Mouse (Mus musculus): ENCODE data around the gene Lrrc10b. TPM values are rescaled to one million over a fixed set of nuclear protein-coding genes. Genes with fewer than 3 reads are reported as not detected.

Gene Lrrc10b
- polyA plus RNA-seq (2014; fragmentation: Nextera tagmentation; extraction: Ambion mirVana): 0.78 and 0.97 TPM in 2 replicates

DNA sequence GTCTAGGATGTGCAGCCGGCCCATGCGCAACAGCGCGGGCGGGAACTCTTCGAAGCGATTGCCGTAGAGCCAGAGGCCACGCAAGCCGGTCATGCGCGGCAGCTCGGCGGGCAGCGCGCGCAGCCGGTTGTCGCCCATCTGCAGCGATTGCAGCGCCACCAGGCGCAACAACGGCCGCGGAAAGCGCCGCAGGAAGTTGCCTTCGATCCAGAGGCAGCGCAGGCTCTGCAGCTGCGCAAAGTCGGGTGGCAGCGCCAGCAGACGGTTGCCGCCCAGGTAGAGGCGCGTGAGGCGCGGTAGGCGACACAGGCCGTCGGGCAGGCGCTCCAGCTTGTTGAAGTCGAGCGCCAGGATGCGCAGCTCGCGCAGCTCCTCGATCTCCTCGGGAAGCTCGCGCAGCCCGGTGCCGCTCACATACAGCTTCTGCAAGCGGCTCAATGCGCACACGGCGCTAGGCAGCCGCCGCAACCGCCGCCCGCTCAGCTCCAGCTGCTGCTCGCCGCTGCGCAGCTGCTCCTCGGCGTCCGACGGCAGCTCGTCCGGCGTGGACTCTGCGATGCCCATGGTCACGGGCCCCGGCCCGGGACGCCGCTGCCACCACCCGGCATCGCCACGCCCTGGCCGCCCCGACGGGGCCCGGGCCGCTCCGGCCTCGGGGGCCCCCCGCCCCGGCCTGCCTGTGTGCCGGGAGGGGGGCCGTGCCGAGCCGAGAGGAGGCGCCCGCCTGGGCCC is at the start of gene Lrrc10b:
Gene Lrrc10b (minus strand): TSS at position 722 of the 732 bp plus-strand sequence.
- peak; percentile 89 for DNase-seq
- Histone ChIP-seq H3K36me3 (ENCODE audit: insufficient read depth) (no peaks in the 10 kb centered on the region), H3K9ac (peak within 1 kb of the TSS; percentile 32; the same call in 1 of the 2 replicates), H3K27me3 (ENCODE audit: insufficient read depth, low read length) (peaks cover 53% of the 10 kb centered on the region), H3K4me3 (ENCODE audit: low read depth, low read length) (peak within 1 kb of the TSS; percentile 50), H3K27ac (ENCODE audit: low read depth) (no peak within 1 kb of the TSS), H3K4me1 (ENCODE audit: insufficient read depth) (peaks cover 5% of the 10 kb centered on the region; the same call in 1 of the 2 replicates), H3K4me2 (peak within 1 kb of the TSS; percentile 93), H3K9me3 (ENCODE audit: low read depth, low read length) (no peaks in the 10 kb centered on the region)
- peak; percentile 57 for ATAC-seq (ENCODE audit: insufficient read depth)
- WGBS: under 1% methylated on average over 95 of the region's 96 CpGs
- peak; percentile 48 for TF ChIP-seq CTCF (IDR thresholded peaks at IDR 0.05; ENCODE audit: low read depth)

DNA sequence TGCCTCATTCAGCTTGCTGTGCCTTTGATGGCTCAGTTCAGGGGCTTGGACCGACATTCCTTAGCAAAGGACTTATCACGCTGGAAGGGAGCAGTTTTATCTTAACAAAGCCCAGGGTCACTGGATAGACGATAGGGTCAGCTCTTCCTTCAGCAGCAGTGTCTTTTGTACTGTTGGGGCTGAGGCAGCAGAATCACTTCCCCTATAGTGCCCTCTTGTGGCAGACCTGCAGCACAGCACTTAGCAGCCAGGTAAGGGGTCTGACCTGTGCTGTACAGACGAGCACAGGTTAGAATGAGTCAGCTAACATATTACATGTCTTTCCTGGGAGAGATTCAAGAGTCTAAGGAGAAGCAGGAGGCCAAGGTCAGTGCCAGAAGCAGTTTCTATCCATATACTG is 45.3 kb upstream of the Lrrc10b start:
- no peaks in the 10 kb centered on the region for H3K9me3 ChIP-seq (ENCODE audit: low read depth, low read length)
- no peaks in the 10 kb centered on the region for H3K4me1 ChIP-seq (ENCODE audit: insufficient read depth)
- no peak overlapping the region for H3K4me3 ChIP-seq (ENCODE audit: low read depth, low read length)
- ATAC-seq (ENCODE audit: insufficient read depth) (peak; percentile 24), DNase-seq (peak; percentile 72)
- H3K9ac ChIP-seq: no peak overlapping the region
- no peak overlapping the region for H3K4me2 ChIP-seq
- 6% methylated on average over 4 of the region's 4 CpGs for WGBS
- no peak overlapping the region for H3K27ac ChIP-seq (ENCODE audit: low read depth)
- H3K27me3 ChIP-seq (ENCODE audit: insufficient read depth, low read length): no peaks in the 10 kb centered on the region
- peak; percentile 92 for TF ChIP-seq CTCF (IDR thresholded peaks at IDR 0.05; ENCODE audit: low read depth)
- peaks cover 68% of the 10 kb centered on the region for H3K36me3 ChIP-seq (ENCODE audit: insufficient read depth)

DNA sequence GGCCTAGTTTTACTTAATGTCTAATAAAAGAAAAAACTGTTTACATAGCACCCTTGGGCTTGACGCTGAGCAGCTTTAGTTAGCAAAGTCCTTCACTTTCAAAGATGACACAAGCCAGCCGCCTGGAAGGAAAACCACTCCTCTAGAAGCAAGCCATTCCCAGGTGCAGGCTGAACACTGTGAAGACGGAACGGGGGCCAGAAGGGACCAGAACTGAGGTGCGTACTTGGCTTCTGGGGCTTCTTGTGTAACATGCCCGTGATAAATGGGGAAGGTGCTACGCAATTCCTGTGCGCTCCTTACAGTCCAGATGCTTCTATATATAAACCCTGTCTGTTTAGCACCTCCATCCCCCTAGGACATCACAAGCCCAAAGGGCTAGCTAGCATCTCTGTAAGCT is 43.3 kb upstream of the Lrrc10b start:
- no peak for ATAC-seq (ENCODE audit: insufficient read depth)
- Histone ChIP-seq H3K27ac (ENCODE audit: low read depth) (no peak overlapping the region), H3K4me1 (ENCODE audit: insufficient read depth) (no peaks in the 10 kb centered on the region), H3K4me2 (no peak overlapping the region), H3K36me3 (ENCODE audit: insufficient read depth) (peaks cover 51% of the 10 kb centered on the region), H3K9me3 (ENCODE audit: low read depth, low read length) (no peaks in the 10 kb centered on the region), H3K4me3 (ENCODE audit: low read depth, low read length) (no peak overlapping the region), H3K9ac (no peak overlapping the region), H3K27me3 (ENCODE audit: insufficient read depth, low read length) (no peaks in the 10 kb centered on the region)
- no peak for DNase-seq
- 85% methylated on average over 8 of the region's 8 CpGs for WGBS
- no peak for TF ChIP-seq CTCF (IDR thresholded peaks at IDR 0.05; ENCODE audit: low read depth)

DNA sequence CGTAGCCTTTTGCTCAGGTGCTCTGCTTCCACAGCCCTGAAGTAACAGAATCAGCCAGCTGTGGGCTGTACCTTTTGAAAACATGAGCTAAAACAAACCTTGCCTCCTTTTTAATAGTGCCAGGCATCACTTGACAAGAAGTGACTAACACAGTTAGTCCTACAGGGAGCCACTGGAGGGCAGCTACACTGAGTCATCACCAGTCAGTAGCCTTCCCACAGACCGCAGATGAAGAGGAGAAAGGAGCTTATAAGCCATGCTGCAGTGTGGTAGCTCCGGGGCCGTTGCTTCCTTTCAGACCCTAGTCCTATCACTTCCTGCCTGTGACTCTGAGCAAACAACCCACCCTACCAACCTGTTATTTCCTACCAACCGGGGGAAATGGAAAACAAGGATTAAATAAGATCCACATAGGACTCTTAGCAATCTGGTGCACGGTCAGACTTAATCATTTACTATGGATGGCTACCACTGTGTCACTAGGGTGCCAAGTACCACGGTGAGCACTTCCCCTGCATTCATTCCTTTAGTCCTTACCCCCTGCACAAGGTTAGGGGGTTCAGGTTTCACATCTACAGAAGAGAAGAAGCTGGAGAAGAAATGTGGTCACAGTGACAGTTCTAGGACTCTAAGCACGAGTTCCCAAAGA is 40.4 kb upstream of the Lrrc10b start:
- H3K36me3 ChIP-seq (ENCODE audit: insufficient read depth): peaks cover 35% of the 10 kb centered on the region
- no peak for TF ChIP-seq CTCF (IDR thresholded peaks at IDR 0.05; ENCODE audit: low read depth)
- no peak overlapping the region for H3K9ac ChIP-seq
- H3K4me1 ChIP-seq (ENCODE audit: insufficient read depth): no peaks in the 10 kb centered on the region
- no peak overlapping the region for H3K4me2 ChIP-seq
- ATAC-seq (ENCODE audit: insufficient read depth) (no peak), DNase-seq (no peak)
- 50% methylated on average over 8 of the region's 8 CpGs for WGBS
- no peak overlapping the region for H3K4me3 ChIP-seq (ENCODE audit: low read depth, low read length)
- H3K9me3 ChIP-seq (ENCODE audit: low read depth, low read length): no peaks in the 10 kb centered on the region
- H3K27me3 ChIP-seq (ENCODE audit: insufficient read depth, low read length): no peaks in the 10 kb centered on the region
- no peak overlapping the region for H3K27ac ChIP-seq (ENCODE audit: low read depth)

DNA sequence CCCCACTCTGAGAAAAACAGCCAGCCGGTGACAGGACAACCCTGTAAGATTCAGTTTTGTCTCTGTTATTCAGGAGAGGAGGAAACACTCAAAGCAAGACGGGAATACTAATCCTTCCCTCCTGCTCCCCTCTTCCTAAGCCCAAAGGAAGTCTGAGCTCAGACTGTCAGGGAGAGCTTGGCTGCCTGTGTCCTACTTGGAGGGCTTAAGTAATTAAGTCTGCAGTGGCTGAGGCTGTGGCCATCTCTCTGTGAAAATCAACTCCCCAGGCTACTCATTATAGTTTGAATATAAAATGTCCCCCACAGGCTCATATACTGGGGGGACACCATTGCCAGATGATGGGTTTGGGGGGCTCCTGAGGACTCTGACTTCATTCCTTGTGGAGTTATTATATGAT is 39.7 kb upstream of the Lrrc10b start:
- no peak overlapping the region for H3K27ac ChIP-seq (ENCODE audit: low read depth)
- ATAC-seq (ENCODE audit: insufficient read depth) (no peak), DNase-seq (no peak)
- peaks cover 30% of the 10 kb centered on the region for H3K36me3 ChIP-seq (ENCODE audit: insufficient read depth)
- no peak overlapping the region for H3K4me3 ChIP-seq (ENCODE audit: low read depth, low read length)
- no peak overlapping the region for H3K9ac ChIP-seq
- TF ChIP-seq CTCF (IDR thresholded peaks at IDR 0.05; ENCODE audit: low read depth): no peak
- H3K9me3 ChIP-seq (ENCODE audit: low read depth, low read length): no peaks in the 10 kb centered on the region
- no peak overlapping the region for H3K4me2 ChIP-seq
- H3K27me3 ChIP-seq (ENCODE audit: insufficient read depth, low read length): no peaks in the 10 kb centered on the region
- H3K4me1 ChIP-seq (ENCODE audit: insufficient read depth): no peaks in the 10 kb centered on the region
- WGBS: 57% methylated on average over 2 of the region's 2 CpGs

DNA sequence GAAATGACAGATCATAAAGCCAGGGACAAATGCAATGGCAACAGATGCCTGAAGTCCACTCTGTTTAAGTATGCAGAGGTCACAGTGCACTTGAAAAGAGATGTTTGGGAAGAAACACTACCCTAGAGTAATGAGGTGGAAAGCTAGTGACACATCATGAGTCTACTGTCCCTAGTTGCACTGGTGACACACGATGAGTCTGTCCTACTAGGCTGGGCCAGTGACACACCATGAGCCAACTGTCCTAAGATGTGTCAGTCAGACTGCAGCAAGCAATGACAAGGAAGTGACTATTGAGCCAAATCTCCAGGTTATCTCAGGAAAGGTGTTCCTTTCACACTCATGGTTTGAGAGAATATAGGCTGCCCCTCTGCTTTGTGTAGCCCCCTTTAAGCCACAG is 38.4 kb upstream of the Lrrc10b start:
- TF ChIP-seq CTCF (IDR thresholded peaks at IDR 0.05; ENCODE audit: low read depth): no peak
- Histone ChIP-seq H3K4me3 (ENCODE audit: low read depth, low read length) (no peak overlapping the region), H3K9me3 (ENCODE audit: low read depth, low read length) (no peaks in the 10 kb centered on the region), H3K27me3 (ENCODE audit: insufficient read depth, low read length) (no peaks in the 10 kb centered on the region), H3K27ac (ENCODE audit: low read depth) (no peak overlapping the region), H3K4me1 (ENCODE audit: insufficient read depth) (no peaks in the 10 kb centered on the region), H3K36me3 (ENCODE audit: insufficient read depth) (peaks cover 17% of the 10 kb centered on the region), H3K9ac (no peak overlapping the region), H3K4me2 (no peak overlapping the region)
- ATAC-seq (ENCODE audit: insufficient read depth) (no peak), DNase-seq (no peak)
- WGBS: 85% methylated on average over 1 of the region's 1 CpGs

DNA sequence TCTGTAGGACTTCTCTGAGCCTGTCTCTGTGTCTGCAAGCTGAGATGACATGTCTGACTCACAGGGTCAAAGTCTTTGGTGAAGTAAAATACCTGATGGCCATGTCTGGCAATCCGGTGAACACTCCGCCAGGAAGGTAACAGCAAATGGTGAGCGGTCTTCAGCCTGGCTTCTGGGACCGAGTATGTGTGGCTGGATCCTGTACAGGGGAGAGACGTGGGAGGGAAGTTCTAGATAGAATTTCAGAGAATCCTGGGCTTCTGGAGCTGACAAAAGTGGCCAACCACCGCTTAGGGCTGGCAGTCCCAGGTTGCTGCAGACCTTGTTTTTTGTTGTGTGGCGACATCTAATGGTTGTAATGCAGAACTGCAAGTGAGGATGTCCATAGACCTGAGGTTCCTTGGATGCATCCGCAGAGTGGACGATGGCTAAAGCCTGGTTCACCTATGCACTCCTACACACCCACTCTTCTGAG is 29.0 kb upstream of the Lrrc10b start:
- Histone ChIP-seq H3K4me3 (ENCODE audit: low read depth, low read length) (no peak overlapping the region), H3K36me3 (ENCODE audit: insufficient read depth) (no peaks in the 10 kb centered on the region), H3K4me1 (ENCODE audit: insufficient read depth) (no peaks in the 10 kb centered on the region), H3K27me3 (ENCODE audit: insufficient read depth, low read length) (no peaks in the 10 kb centered on the region), H3K4me2 (no peak overlapping the region), H3K27ac (ENCODE audit: low read depth) (no peak overlapping the region), H3K9me3 (ENCODE audit: low read depth, low read length) (no peaks in the 10 kb centered on the region), H3K9ac (no peak overlapping the region)
- peak; percentile 96 for TF ChIP-seq CTCF (IDR thresholded peaks at IDR 0.05; ENCODE audit: low read depth)
- ATAC-seq (ENCODE audit: insufficient read depth): peak; percentile 84
- WGBS: 19% methylated on average over 9 of the region's 9 CpGs
- DNase-seq: peak; percentile 91
